ENCODE assay signal across 11 mouse cellular contexts in genomic region chr11:95840694-95841497, GRCm38 (mm10). TPM values are rescaled to one million over a fixed set of nuclear protein-coding genes. Genes with fewer than 3 reads are reported as not detected.
DNase-seq lines count a peak whose midpoint lies in the region; ATAC-seq and TF ChIP-seq lines count a peak whose summit lies in the region.
"Had no signal": no experiment of that assay in that cellular context is flagged by ENCODE, and none has a peak within 500 bp of the region (broad histone marks: within the 10 kb centered on the region; RNA-seq: fewer than 3 reads in every experiment).

No protein-coding gene starts in this region.

- no peak for ATAC-seq in forebrain, embryonic 12.5 days (ENCODE audit: low FRiP score)
- ATAC-seq in liver, embryonic 13.5 days (ENCODE audit: low read depth) = no peak

- no peak overlapping the region for H3K4me2 ChIP-seq in forebrain, embryonic 12.5 days
- peak overlapping the region; percentile 57 for H3K4me2 ChIP-seq in liver, embryonic 13.5 days
- H3K4me2 ChIP-seq: midbrain, embryonic 12.5 days had no signal

- no peak for TF ChIP-seq CTCF in lung, adult 2 months (IDR thresholded peaks at IDR 0.05; ENCODE audit: insufficient read depth, low read length)

- DNase-seq in forebrain, embryonic 10.5 days (ENCODE audit: extremely low spot score, low spot score) = no peak
- no peak for DNase-seq in lung, adult 2 months
- DNase-seq in lung, adult 18-20 months = no peak
- no peak for DNase-seq in embryonic facial prominence, embryonic 10.5 days (ENCODE audit: low spot score)
- DNase-seq in liver, embryonic 13.5 days = no peak
- DNase-seq in right cerebral cortex, postnatal 25 days = no peak
- DNase-seq in urinary bladder, adult 2 months (ENCODE audit: low spot score) = no peak
- DNase-seq: cerebellum, postnatal 36 days; right cerebral cortex, postnatal 4 days had no signal

- H3K9me3 ChIP-seq in forebrain, embryonic 10.5 days = no peaks in the 10 kb centered on the region
- H3K9me3 ChIP-seq in forebrain, embryonic 12.5 days = no peaks in the 10 kb centered on the region
- H3K9me3 ChIP-seq in embryonic facial prominence, embryonic 10.5 days = no peaks in the 10 kb centered on the region
- no peaks in the 10 kb centered on the region for H3K9me3 ChIP-seq in liver, embryonic 13.5 days (replicated peaks)
- H3K9me3 ChIP-seq: midbrain, embryonic 12.5 days had no signal

- peaks cover 60% of the 10 kb centered on the region for H3K27me3 ChIP-seq in forebrain, embryonic 10.5 days (ENCODE audit: poor library complexity, severe bottlenecking)
- H3K27me3 ChIP-seq in forebrain, embryonic 12.5 days = peaks cover 49% of the 10 kb centered on the region
- H3K27me3 ChIP-seq in embryonic facial prominence, embryonic 10.5 days (replicated peaks; ENCODE audit: low read depth, poor library complexity, severe bottlenecking) = peaks cover 65% of the 10 kb centered on the region
- H3K27me3 ChIP-seq in liver, embryonic 13.5 days = peaks cover 27% of the 10 kb centered on the region

- H3K36me3 ChIP-seq in forebrain, embryonic 10.5 days (replicated peaks) = no peaks in the 10 kb centered on the region
- H3K36me3 ChIP-seq in forebrain, embryonic 12.5 days (replicated peaks) = no peaks in the 10 kb centered on the region
- no peaks in the 10 kb centered on the region for H3K36me3 ChIP-seq in embryonic facial prominence, embryonic 10.5 days (replicated peaks)
- H3K36me3 ChIP-seq in liver, embryonic 13.5 days = no peaks in the 10 kb centered on the region
- H3K36me3 ChIP-seq: midbrain, embryonic 12.5 days had no signal

- WGBS in forebrain, embryonic 10.5 days = 72% methylated on average over 5 of the region's 5 CpGs
- WGBS in forebrain, embryonic 12.5 days = 76% methylated on average over 5 of the region's 5 CpGs
- WGBS in lung, adult 2 months = 49% methylated on average over 5 of the region's 5 CpGs
- WGBS in embryonic facial prominence, embryonic 10.5 days = 73% methylated on average over 5 of the region's 5 CpGs
- WGBS in liver, embryonic 13.5 days (ENCODE audit: insufficient replicate concordance) = 54% methylated on average over 5 of the region's 5 CpGs

- 0 out of 2 replicates have a peak overlapping the region, but pooled peaks have one; percentile 56 for H3K27ac ChIP-seq in forebrain, embryonic 10.5 days
- H3K27ac ChIP-seq in forebrain, embryonic 12.5 days = no peak overlapping the region
- H3K27ac ChIP-seq in embryonic facial prominence, embryonic 10.5 days (replicated peaks) = peak overlapping the region; percentile 71; the same call in 1 of the 2 replicates
- 0 out of 2 replicates have a peak overlapping the region, but pooled peaks have one; percentile 58 for H3K27ac ChIP-seq in liver, embryonic 13.5 days
- H3K27ac ChIP-seq: midbrain, embryonic 12.5 days had no signal

- peaks cover 10% of the 10 kb centered on the region for H3K4me1 ChIP-seq in forebrain, embryonic 10.5 days
- H3K4me1 ChIP-seq in forebrain, embryonic 12.5 days = peaks cover 5% of the 10 kb centered on the region; the same call in 1 of the 2 replicates
- H3K4me1 ChIP-seq in lung, adult 2 months (ENCODE audit: control insufficient read depth, insufficient read depth, low read length) = peaks cover 39% of the 10 kb centered on the region
- H3K4me1 ChIP-seq in embryonic facial prominence, embryonic 10.5 days = peaks cover 32% of the 10 kb centered on the region
- peaks cover 78% of the 10 kb centered on the region for H3K4me1 ChIP-seq in liver, embryonic 13.5 days (replicated peaks)

- no peak for TF ChIP-seq POLR2A in lung, adult 2 months (IDR thresholded peaks at IDR 0.05; ENCODE audit: borderline replicate concordance, extremely low read depth, low read depth, low read length)

- H3K4me3 ChIP-seq in forebrain, embryonic 10.5 days = peak overlapping the region; percentile 10
- H3K4me3 ChIP-seq in forebrain, embryonic 12.5 days (replicated peaks) = no peak overlapping the region
- peak overlapping the region; percentile 73 for H3K4me3 ChIP-seq in lung, adult 2 months (replicated peaks; ENCODE audit: extremely low read depth, low read depth, low read length)
- H3K4me3 ChIP-seq in embryonic facial prominence, embryonic 10.5 days = peak overlapping the region; percentile 39
- H3K4me3 ChIP-seq in liver, embryonic 13.5 days (replicated peaks) = peak overlapping the region; percentile 49
- H3K4me3 ChIP-seq: midbrain, embryonic 12.5 days had no signal

- H3K9ac ChIP-seq in forebrain, embryonic 12.5 days = no peak overlapping the region
- H3K9ac ChIP-seq in liver, embryonic 13.5 days = peak overlapping the region; percentile 55
- H3K9ac ChIP-seq: midbrain, embryonic 12.5 days had no signal

RNA-seq across cellular contexts. Expression of gene Abi3, which starts 1.4 kb away (rescaled TPM):
- 2.3 and 4.6 TPM in 2 replicates for polyA plus RNA-seq in forebrain, embryonic 10.5 days (2016; fragmentation: Nextera tagmentation; extraction: Ambion mirVana)
- 2.4 TPM in 2 replicates for polyA plus RNA-seq in forebrain, embryonic 12.5 days (2016; fragmentation: Nextera tagmentation; extraction: Ambion mirVana)
- polyA plus RNA-seq in lung, adult 2 months (2012; rRNA removed) = 141 and 169 TPM in 2 replicates
- 3.7 and 4.1 TPM in 2 replicates for polyA plus RNA-seq in embryonic facial prominence, embryonic 10.5 days (2016; fragmentation: Nextera tagmentation; extraction: Ambion mirVana)
- polyA plus RNA-seq in liver, embryonic 13.5 days (2015; fragmentation: Nextera tagmentation; extraction: Ambion mirVana) = 5.8 and 6.3 TPM in 2 replicates
- 8.1 and 10.1 TPM in 2 replicates for polyA plus RNA-seq in urinary bladder, adult 2 months (2012; rRNA removed)

RNA-seq across cellular contexts. Expression of gene Gngt2, which starts 3.9 kb away (rescaled TPM):
- polyA plus RNA-seq in forebrain, embryonic 10.5 days (2016; fragmentation: Nextera tagmentation; extraction: Ambion mirVana) = 6.7 and 7.3 TPM in 2 replicates
- polyA plus RNA-seq in forebrain, embryonic 12.5 days (2016; fragmentation: Nextera tagmentation; extraction: Ambion mirVana) = 3.2 and 3.7 TPM in 2 replicates
- polyA plus RNA-seq in lung, adult 2 months (2012; rRNA removed) = 18.1 and 31.9 TPM in 2 replicates
- 9.5 and 10.0 TPM in 2 replicates for polyA plus RNA-seq in embryonic facial prominence, embryonic 10.5 days (2016; fragmentation: Nextera tagmentation; extraction: Ambion mirVana)
- 13.8 and 15.3 TPM in 2 replicates for polyA plus RNA-seq in liver, embryonic 13.5 days (2015; fragmentation: Nextera tagmentation; extraction: Ambion mirVana)
- 21.0 and 24.5 TPM in 2 replicates for polyA plus RNA-seq in urinary bladder, adult 2 months (2012; rRNA removed)

RNA-seq across cellular contexts. Expression of gene Phospho1, which starts 16.6 kb away (rescaled TPM):
- not detected in 2 replicates for polyA plus RNA-seq in forebrain, embryonic 10.5 days (2016; fragmentation: Nextera tagmentation; extraction: Ambion mirVana)
- polyA plus RNA-seq in forebrain, embryonic 12.5 days (2016; fragmentation: Nextera tagmentation; extraction: Ambion mirVana) = not detected in 2 replicates
- polyA plus RNA-seq in lung, adult 2 months (2012; rRNA removed) = 85.8 and 128 TPM in 2 replicates
- not detected in 2 replicates for polyA plus RNA-seq in embryonic facial prominence, embryonic 10.5 days (2016; fragmentation: Nextera tagmentation; extraction: Ambion mirVana)
- 5.2 and 6.2 TPM in 2 replicates for polyA plus RNA-seq in liver, embryonic 13.5 days (2015; fragmentation: Nextera tagmentation; extraction: Ambion mirVana)
- polyA plus RNA-seq in urinary bladder, adult 2 months (2012; rRNA removed) = 33.2 and 40.8 TPM in 2 replicates
- polyA plus RNA-seq: midbrain, embryonic 12.5 days had no signal

Comparison
In these comparisons a context has a peak if more than half of its experiments do, and no peak if none do; other contexts are left out.
1. RNA of gene Abi3, which starts 1.4 kb away (polyA plus RNA-seq): 141 to 169 TPM in lung, adult 2 months; 8.1 to 10.1 TPM in urinary bladder, adult 2 months, 5.8 to 6.3 TPM in liver, embryonic 13.5 days, 3.7 to 4.1 TPM in embryonic facial prominence, embryonic 10.5 days, 2.4 TPM in forebrain, embryonic 12.5 days and 2.3 to 4.6 TPM in forebrain, embryonic 10.5 days; every median in the first group is over 10 times any median in the second.